Mouse (Mus musculus) stomach, postnatal 0 days (tissue): ENCODE results near the gene Dcaf7.

Experiments used
- CTCF ChIP-seq: IDR thresholded peaks from 2 replicates; pipeline ENCODE4 v1.5.1; 2016; ENCODE audit warnings: antibody characterized with exemption, low read depth, mild to moderate bottlenecking, moderate library complexity
- EP300 ChIP-seq: optimal IDR thresholded peaks from 2 replicates; pipeline ENCODE3; 2016; ENCODE audit warnings: antibody characterized with exemption

DNA sequence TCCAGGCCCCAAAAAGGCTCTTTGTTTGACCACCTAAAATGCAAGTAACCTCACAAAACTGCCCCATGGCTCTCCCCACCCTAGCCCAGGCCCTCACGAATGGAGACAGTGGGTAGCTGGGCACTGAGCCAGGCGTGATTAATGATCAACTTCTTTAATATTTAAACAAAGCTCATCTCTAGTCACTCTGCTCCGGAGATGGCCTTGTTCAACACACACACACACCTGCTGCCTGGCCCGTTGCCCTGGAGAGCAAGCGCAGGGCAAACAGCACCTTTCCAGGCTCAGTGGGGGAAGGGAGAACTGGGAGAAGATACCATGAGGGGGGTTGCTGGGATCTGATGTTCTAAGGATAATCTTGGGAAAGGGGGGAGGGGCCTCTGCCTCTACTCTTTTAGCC is 30.7 kb upstream of the Dcaf7 start:
- TF ChIP-seq CTCF, result no peak
- TF ChIP-seq EP300, result no peak
